Mouse (Mus musculus): ENCODE measurements around the gene Rfng.

Rfng gene

GRCm38 (mm10) chr11:120751606-120752005, 32.4 kb downstream of the Rfng start:
- TF ChIP-seq CTCF (conservative IDR thresholded peaks at IDR 0.05; ENCODE audit: low read length) (no peak), NANOG (IDR thresholded peaks at IDR 0.05; ENCODE audit: borderline replicate concordance, low read length) (no peak), POU5F1 (IDR thresholded peaks at IDR 0.05; ENCODE audit: borderline replicate concordance, low read length) (no peak)
- H3K4me1 ChIP-seq (replicated peaks; ENCODE audit: low read depth, low read length), result peaks cover 9% of the 10 kb centered on the region
- peaks cover 4% of the 10 kb centered on the region; the same call in 1 of the 2 replicates for H3K27me3 ChIP-seq (ENCODE audit: insufficient read depth, low read length)
- H3K4me3 ChIP-seq (replicated peaks; ENCODE audit: low read length), result no peak overlapping the region
- H3K36me3 ChIP-seq (ENCODE audit: insufficient read depth, low read length), result no peaks in the 10 kb centered on the region
- peaks cover 9% of the 10 kb centered on the region for H3K9me3 ChIP-seq (ENCODE audit: low read length)

GRCm38 (mm10) chr11:120749430-120749829, 34.6 kb downstream of the Rfng start:
- Histone ChIP-seq H3K27me3 (ENCODE audit: insufficient read depth, low read length) (peaks cover 7% of the 10 kb centered on the region; the same call in 1 of the 2 replicates), H3K4me3 (replicated peaks; ENCODE audit: low read length) (no peak overlapping the region), H3K4me1 (replicated peaks; ENCODE audit: low read depth, low read length) (peaks cover 9% of the 10 kb centered on the region), H3K9me3 (ENCODE audit: low read length) (no peaks in the 10 kb centered on the region), H3K36me3 (ENCODE audit: insufficient read depth, low read length) (no peaks in the 10 kb centered on the region)
- TF ChIP-seq NANOG (IDR thresholded peaks at IDR 0.05; ENCODE audit: borderline replicate concordance, low read length) (no peak), POU5F1 (IDR thresholded peaks at IDR 0.05; ENCODE audit: borderline replicate concordance, low read length) (no peak), CTCF (conservative IDR thresholded peaks at IDR 0.05; ENCODE audit: low read length) (peak; percentile 65)

GRCm38 (mm10) chr11:120747974-120748373, 36.0 kb downstream of the Rfng start:
- no peaks in the 10 kb centered on the region for H3K36me3 ChIP-seq (ENCODE audit: insufficient read depth, low read length)
- TF ChIP-seq NANOG (IDR thresholded peaks at IDR 0.05; ENCODE audit: borderline replicate concordance, low read length), result no peak
- TF ChIP-seq CTCF (conservative IDR thresholded peaks at IDR 0.05; ENCODE audit: low read length), result no peak
- TF ChIP-seq POU5F1 (IDR thresholded peaks at IDR 0.05; ENCODE audit: borderline replicate concordance, low read length), result no peak

GRCm38 (mm10) chr11:120744121-120744701, 39.8 kb downstream of the Rfng start:
- Histone ChIP-seq H3K36me3 (ENCODE audit: insufficient read depth, low read length) (no peaks in the 10 kb centered on the region), H3K4me1 (replicated peaks; ENCODE audit: low read depth, low read length) (no peaks in the 10 kb centered on the region; the same call in 1 of the 2 replicates)
- no peak for TF ChIP-seq POU5F1 (IDR thresholded peaks at IDR 0.05; ENCODE audit: borderline replicate concordance, low read length)
- no peak for TF ChIP-seq NANOG (IDR thresholded peaks at IDR 0.05; ENCODE audit: borderline replicate concordance, low read length)
- no peak for TF ChIP-seq CTCF (conservative IDR thresholded peaks at IDR 0.05; ENCODE audit: low read length)

More at GRCm38 (mm10) chr11:120747974-120748373, 36.0 kb downstream of the Rfng start:
- H3K27me3 ChIP-seq (ENCODE audit: insufficient read depth, low read length), result peaks cover 9% of the 10 kb centered on the region
- H3K4me3 ChIP-seq (replicated peaks; ENCODE audit: low read length), result no peak overlapping the region
- no peaks in the 10 kb centered on the region for H3K9me3 ChIP-seq (ENCODE audit: low read length)
- peaks cover 9% of the 10 kb centered on the region for H3K4me1 ChIP-seq (replicated peaks; ENCODE audit: low read depth, low read length)

GRCm38 (mm10) chr11:120740981-120741380, 43.0 kb downstream of the Rfng start:
- peaks cover 10% of the 10 kb centered on the region; the same call in 1 of the 2 replicates for H3K27me3 ChIP-seq (ENCODE audit: insufficient read depth, low read length)
- H3K36me3 ChIP-seq (ENCODE audit: insufficient read depth, low read length), result no peaks in the 10 kb centered on the region
- no peaks in the 10 kb centered on the region for H3K9me3 ChIP-seq (ENCODE audit: low read length)
- H3K4me1 ChIP-seq (replicated peaks; ENCODE audit: low read depth, low read length), result peaks cover 11% of the 10 kb centered on the region
- TF ChIP-seq NANOG (IDR thresholded peaks at IDR 0.05; ENCODE audit: borderline replicate concordance, low read length) (no peak), POU5F1 (IDR thresholded peaks at IDR 0.05; ENCODE audit: borderline replicate concordance, low read length) (no peak), CTCF (conservative IDR thresholded peaks at IDR 0.05; ENCODE audit: low read length) (no peak)
- H3K4me3 ChIP-seq (replicated peaks; ENCODE audit: low read length), result no peak overlapping the region

More at GRCm38 (mm10) chr11:120744121-120744701, 39.8 kb downstream of the Rfng start:
- Histone ChIP-seq H3K4me3 (replicated peaks; ENCODE audit: low read length) (no peak overlapping the region), H3K9me3 (ENCODE audit: low read length) (no peaks in the 10 kb centered on the region), H3K27me3 (ENCODE audit: insufficient read depth, low read length) (peaks cover 13% of the 10 kb centered on the region; the same call in 1 of the 2 replicates)

GRCm38 (mm10) chr11:120736424-120736823, 47.6 kb downstream of the Rfng start:
- no peaks in the 10 kb centered on the region for H3K36me3 ChIP-seq (ENCODE audit: insufficient read depth, low read length)
- H3K4me1 ChIP-seq (replicated peaks; ENCODE audit: low read depth, low read length), result peaks cover 29% of the 10 kb centered on the region
- no peak overlapping the region for H3K4me3 ChIP-seq (replicated peaks; ENCODE audit: low read length)
- TF ChIP-seq CTCF (conservative IDR thresholded peaks at IDR 0.05; ENCODE audit: low read length), result no peak
- TF ChIP-seq NANOG (IDR thresholded peaks at IDR 0.05; ENCODE audit: borderline replicate concordance, low read length), result no peak
- TF ChIP-seq POU5F1 (IDR thresholded peaks at IDR 0.05; ENCODE audit: borderline replicate concordance, low read length), result no peak
- H3K9me3 ChIP-seq (ENCODE audit: low read length), result no peaks in the 10 kb centered on the region
- peaks cover 14% of the 10 kb centered on the region; the same call in 1 of the 2 replicates for H3K27me3 ChIP-seq (ENCODE audit: insufficient read depth, low read length)

- Histone ChIP-seq H3K4me1 (replicated peaks; ENCODE audit: low read depth, low read length) (peaks cover 52% of the 10 kb centered on the region), H3K9me3 (ENCODE audit: low read length) (no peaks in the 10 kb centered on the region), H3K27me3 (ENCODE audit: insufficient read depth, low read length) (peaks cover 23% of the 10 kb centered on the region), H3K36me3 (ENCODE audit: insufficient read depth, low read length) (no peaks in the 10 kb centered on the region), H3K4me3 (replicated peaks; ENCODE audit: low read length) (no peak overlapping the region)
- TF ChIP-seq POU5F1 (IDR thresholded peaks at IDR 0.05; ENCODE audit: borderline replicate concordance, low read length) (no peak), CTCF (conservative IDR thresholded peaks at IDR 0.05; ENCODE audit: low read length) (no peak)
These were observed 50.5 kb downstream of the Rfng start for GRCm38 (mm10) chr11:120733521-120733920.

- Histone ChIP-seq H3K4me3 (replicated peaks; ENCODE audit: low read length) (no peak within 1 kb of the TSS), H3K27me3 (ENCODE audit: insufficient read depth, low read length) (peaks cover 32% of the 10 kb centered on the region), H3K36me3 (ENCODE audit: insufficient read depth, low read length) (no peaks in the 10 kb centered on the region), H3K9me3 (ENCODE audit: low read length) (no peaks in the 10 kb centered on the region), H3K4me1 (replicated peaks; ENCODE audit: low read depth, low read length) (peaks cover 58% of the 10 kb centered on the region)
- TF ChIP-seq CTCF (conservative IDR thresholded peaks at IDR 0.05; ENCODE audit: low read length) (no peak), NANOG (IDR thresholded peaks at IDR 0.05; ENCODE audit: borderline replicate concordance, low read length) (no peak), POU5F1 (IDR thresholded peaks at IDR 0.05; ENCODE audit: borderline replicate concordance, low read length) (no peak)
These were observed 51.9 kb downstream of the Rfng start, which contains the start of gene Cbr2 for GRCm38 (mm10) chr11:120731858-120732680. Cbr2 (minus strand) TSS chr11:120732114.
